Mouse (Mus musculus): ENCODE data around the gene Scn9a. TPM values are rescaled to one million over a fixed set of nuclear protein-coding genes. Genes with fewer than 3 reads are reported as not detected.

Gene Scn9a
- total RNA-seq (2015) (not detected in 2 replicates), total RNA-seq (2017) (not detected in 2 replicates)

GRCm38 (mm10) chr2:66634580-66635359 lies at the start of gene Scn9a:
Scn9a (minus strand) TSS chr2:66634962.
- peak; percentile 50; the same call in 1 of the 2 replicates for ATAC-seq (replicated peaks; ENCODE audit: poor library complexity)

GRCm38 (mm10) chr2:66661988-66662387 lies 27.2 kb upstream of the Scn9a start:
- no peak for ATAC-seq (replicated peaks; ENCODE audit: poor library complexity)

- ATAC-seq (replicated peaks; ENCODE audit: poor library complexity): no peak
These were observed 21.7 kb upstream of the Scn9a start for GRCm38 (mm10) chr2:66656430-66656829.

GRCm38 (mm10) chr2:66655431-66655830 lies 20.7 kb upstream of the Scn9a start:
- ATAC-seq (replicated peaks; ENCODE audit: poor library complexity): no peak

GRCm38 (mm10) chr2:66644384-66644783 lies 9.6 kb upstream of the Scn9a start:
- peak; percentile 61; the same call in 1 of the 2 replicates for ATAC-seq (replicated peaks; ENCODE audit: poor library complexity)

GRCm38 (mm10) chr2:66632728-66633127 lies 2.0 kb downstream of the Scn9a start:
- ATAC-seq (replicated peaks; ENCODE audit: poor library complexity): no peak

GRCm38 (mm10) chr2:66611091-66611490 lies 23.7 kb downstream of the Scn9a start:
- ATAC-seq (replicated peaks; ENCODE audit: poor library complexity): no peak

- no peak for ATAC-seq (replicated peaks; ENCODE audit: poor library complexity)
These were observed 37.4 kb downstream of the Scn9a start for GRCm38 (mm10) chr2:66597313-66597712.

GRCm38 (mm10) chr2:66596145-66596544 lies 38.6 kb downstream of the Scn9a start:
- ATAC-seq (replicated peaks; ENCODE audit: poor library complexity): no peak

GRCm38 (mm10) chr2:66590151-66590550 lies 44.6 kb downstream of the Scn9a start:
- ATAC-seq (replicated peaks; ENCODE audit: poor library complexity): no peak

- no peak for ATAC-seq (replicated peaks; ENCODE audit: poor library complexity)
These were observed 54.5 kb downstream of the Scn9a start for GRCm38 (mm10) chr2:66580026-66580808.

- no peak for ATAC-seq (replicated peaks; ENCODE audit: poor library complexity)
These were observed 86.5 kb downstream of the Scn9a start for GRCm38 (mm10) chr2:66548254-66548653.

GRCm38 (mm10) chr2:66519966-66520365 lies 114.8 kb downstream of the Scn9a start:
- ATAC-seq (replicated peaks; ENCODE audit: poor library complexity): no peak

- ATAC-seq (replicated peaks; ENCODE audit: poor library complexity): no peak
These were observed 123.3 kb downstream of the Scn9a start for GRCm38 (mm10) chr2:66511424-66511823.

- no peak for ATAC-seq (replicated peaks; ENCODE audit: poor library complexity)
These were observed 126.7 kb downstream of the Scn9a start for GRCm38 (mm10) chr2:66508032-66508431.

- no peak for ATAC-seq (replicated peaks; ENCODE audit: poor library complexity)
These were observed 127.1 kb downstream of the Scn9a start for GRCm38 (mm10) chr2:66507616-66508015.

GRCm38 (mm10) chr2:66502158-66502557 lies 132.6 kb downstream of the Scn9a start:
- ATAC-seq (replicated peaks; ENCODE audit: poor library complexity): no peak

GRCm38 (mm10) chr2:66494556-66494955 lies 140.2 kb downstream of the Scn9a start:
- ATAC-seq (replicated peaks; ENCODE audit: poor library complexity): no peak

GRCm38 (mm10) chr2:66478395-66478794 lies 156.4 kb downstream of the Scn9a start:
- ATAC-seq (replicated peaks; ENCODE audit: poor library complexity): no peak

- ATAC-seq (replicated peaks; ENCODE audit: poor library complexity): no peak
These were observed 161.5 kb downstream of the Scn9a start for GRCm38 (mm10) chr2:66473181-66473822.

GRCm38 (mm10) chr2:66465484-66465883 lies 169.3 kb downstream of the Scn9a start:
- no peak for ATAC-seq (replicated peaks; ENCODE audit: poor library complexity)

All from megakaryocyte progenitor cell, adult 5-6 weeks (primary cell).